Mouse (Mus musculus): ENCODE data around the gene Rap1b. TPM values are rescaled to one million over a fixed set of nuclear protein-coding genes. Genes with fewer than 3 reads are reported as not detected.

The Rap1b gene
- total RNA-seq, 1 experiment from 2014 or later: 126 TPM

DNA sequence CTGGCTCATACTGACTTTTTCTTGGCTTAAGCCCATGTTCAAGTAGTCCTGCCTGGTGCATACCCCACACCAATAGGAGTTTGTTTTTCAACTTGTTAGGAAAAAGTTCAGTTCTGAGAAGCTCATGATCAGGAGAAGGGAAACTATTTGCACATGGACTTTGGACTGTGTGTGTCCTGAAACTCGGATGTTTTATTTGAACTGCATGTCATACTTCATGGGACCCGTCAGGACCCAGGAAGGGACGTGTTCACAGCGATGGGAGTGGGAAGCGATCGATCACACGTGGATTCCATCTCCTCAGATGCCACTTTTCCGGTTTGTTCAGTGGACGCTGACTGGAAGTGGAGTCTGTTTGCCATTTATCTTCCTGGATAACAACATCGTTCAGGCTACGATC, 46.0 kb downstream of the Rap1b start:
- no peak for ATAC-seq (replicated peaks in 1 of 2; ENCODE audit: insufficient read depth in 1 of 2, low FRiP score in 2 of 2, low TSS enrichment in 1 of 2, low read depth in 1 of 2, poor library complexity in 2 of 2, severe bottlenecking in 2 of 2)

DNA sequence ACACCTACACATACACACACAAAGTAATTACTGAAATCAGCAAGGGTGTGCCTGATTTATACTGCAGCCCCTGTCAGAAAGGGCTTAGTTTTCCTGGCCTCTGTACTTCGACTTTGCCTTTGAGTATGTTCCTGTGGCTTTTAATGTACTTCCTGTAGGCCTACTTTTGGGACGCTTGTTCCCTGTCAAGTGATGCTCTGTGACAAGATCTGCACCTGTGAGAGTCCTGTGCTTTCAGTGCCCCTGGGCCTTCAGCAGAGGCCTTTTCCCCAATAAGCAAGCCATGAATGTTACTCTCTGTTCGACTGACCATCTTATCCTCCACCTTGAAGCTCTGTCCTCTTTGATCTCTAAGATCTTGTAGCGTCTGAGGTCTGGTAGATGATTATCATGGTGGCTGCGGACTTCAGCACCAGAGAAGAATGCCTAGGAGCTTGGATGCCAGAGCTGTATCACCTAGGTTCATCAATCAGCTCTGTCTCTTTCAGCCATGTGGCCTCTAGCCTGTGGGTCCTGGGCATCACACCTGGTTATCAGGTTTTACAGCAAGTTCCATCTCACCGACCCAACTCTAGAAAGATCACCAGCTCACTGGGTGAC, 47.3 kb downstream of the Rap1b start:
- ATAC-seq (replicated peaks in 1 of 2; ENCODE audit: insufficient read depth in 1 of 2, low FRiP score in 2 of 2, low TSS enrichment in 1 of 2, low read depth in 1 of 2, poor library complexity in 2 of 2, severe bottlenecking in 2 of 2): no peak

DNA sequence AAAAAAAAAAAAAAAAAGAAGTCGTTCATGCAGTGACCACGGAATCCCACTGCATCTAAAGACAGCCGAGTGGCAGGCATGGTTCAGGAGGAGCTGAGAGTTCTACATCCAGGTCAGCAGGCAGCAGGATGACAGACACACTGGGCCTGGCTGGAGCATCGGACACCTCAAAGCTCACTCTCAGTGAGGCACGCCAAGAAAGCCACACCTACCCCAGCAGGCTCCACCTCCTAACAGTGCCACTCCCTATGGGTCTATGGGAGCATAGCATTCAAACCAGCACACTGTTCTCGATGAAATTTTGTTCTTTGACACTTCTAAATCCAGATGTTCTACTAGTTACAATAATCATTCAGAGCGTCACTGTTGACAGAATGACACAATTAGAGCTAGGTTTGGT, 48.2 kb downstream of the Rap1b start:
- no peak for ATAC-seq (replicated peaks in 1 of 2; ENCODE audit: insufficient read depth in 1 of 2, low FRiP score in 2 of 2, low TSS enrichment in 1 of 2, low read depth in 1 of 2, poor library complexity in 2 of 2, severe bottlenecking in 2 of 2)

GRCm38 (mm10) chr10:117797106-117797505, 48.7 kb downstream of the Rap1b start:
- ATAC-seq (replicated peaks in 1 of 2; ENCODE audit: insufficient read depth in 1 of 2, low FRiP score in 2 of 2, low TSS enrichment in 1 of 2, low read depth in 1 of 2, poor library complexity in 2 of 2, severe bottlenecking in 2 of 2): no peak

DNA sequence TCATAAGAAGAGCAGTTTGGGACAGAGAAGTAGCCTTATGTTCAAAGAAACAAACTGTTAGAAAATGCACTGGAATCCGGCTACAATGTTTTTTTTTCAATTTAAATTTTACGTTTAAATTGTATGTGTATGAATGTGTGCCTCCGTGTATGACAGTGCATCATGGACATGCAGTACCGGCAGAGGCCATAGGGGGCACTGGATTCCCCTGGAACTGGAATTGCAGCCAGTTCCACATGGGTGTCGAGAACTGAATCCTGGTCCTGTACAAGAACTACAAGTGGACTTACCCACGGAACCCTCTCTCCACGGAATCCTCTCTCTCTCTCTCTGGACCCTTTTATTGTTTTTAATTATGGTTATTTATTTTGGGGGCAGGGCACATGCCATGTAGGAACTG, 49.7 kb downstream of the Rap1b start:
- ATAC-seq (replicated peaks in 1 of 2; ENCODE audit: insufficient read depth in 1 of 2, low FRiP score in 2 of 2, low TSS enrichment in 1 of 2, low read depth in 1 of 2, poor library complexity in 2 of 2, severe bottlenecking in 2 of 2): no peak

DNA sequence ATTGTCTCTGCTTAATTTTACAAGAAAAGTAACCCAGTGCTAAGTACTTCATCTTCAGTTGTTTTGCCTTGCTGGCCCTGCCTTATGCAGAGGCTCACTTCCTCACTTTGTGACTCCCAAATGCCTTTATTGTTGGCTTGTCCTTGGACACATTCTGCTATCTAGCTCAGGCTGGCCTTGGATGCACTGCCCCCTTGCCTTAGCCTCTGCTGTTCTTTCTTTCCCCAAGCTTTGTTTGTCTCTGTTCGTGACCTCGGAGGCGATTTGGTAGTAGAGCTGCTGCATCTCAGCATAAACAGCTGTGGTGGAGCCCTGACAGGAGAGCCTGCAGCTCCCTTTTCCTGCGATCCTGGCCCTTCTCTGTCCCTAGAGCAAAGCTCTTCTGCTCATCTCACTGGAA, 50.6 kb downstream of the Rap1b start:
- ATAC-seq (replicated peaks in 1 of 2; ENCODE audit: insufficient read depth in 1 of 2, low FRiP score in 2 of 2, low TSS enrichment in 1 of 2, low read depth in 1 of 2, poor library complexity in 2 of 2, severe bottlenecking in 2 of 2): no peak

GRCm38 (mm10) chr10:117793436-117794030, 52.3 kb downstream of the Rap1b start:
- no peak for ATAC-seq (replicated peaks in 1 of 2; ENCODE audit: insufficient read depth in 1 of 2, low FRiP score in 2 of 2, low TSS enrichment in 1 of 2, low read depth in 1 of 2, poor library complexity in 2 of 2, severe bottlenecking in 2 of 2)

DNA sequence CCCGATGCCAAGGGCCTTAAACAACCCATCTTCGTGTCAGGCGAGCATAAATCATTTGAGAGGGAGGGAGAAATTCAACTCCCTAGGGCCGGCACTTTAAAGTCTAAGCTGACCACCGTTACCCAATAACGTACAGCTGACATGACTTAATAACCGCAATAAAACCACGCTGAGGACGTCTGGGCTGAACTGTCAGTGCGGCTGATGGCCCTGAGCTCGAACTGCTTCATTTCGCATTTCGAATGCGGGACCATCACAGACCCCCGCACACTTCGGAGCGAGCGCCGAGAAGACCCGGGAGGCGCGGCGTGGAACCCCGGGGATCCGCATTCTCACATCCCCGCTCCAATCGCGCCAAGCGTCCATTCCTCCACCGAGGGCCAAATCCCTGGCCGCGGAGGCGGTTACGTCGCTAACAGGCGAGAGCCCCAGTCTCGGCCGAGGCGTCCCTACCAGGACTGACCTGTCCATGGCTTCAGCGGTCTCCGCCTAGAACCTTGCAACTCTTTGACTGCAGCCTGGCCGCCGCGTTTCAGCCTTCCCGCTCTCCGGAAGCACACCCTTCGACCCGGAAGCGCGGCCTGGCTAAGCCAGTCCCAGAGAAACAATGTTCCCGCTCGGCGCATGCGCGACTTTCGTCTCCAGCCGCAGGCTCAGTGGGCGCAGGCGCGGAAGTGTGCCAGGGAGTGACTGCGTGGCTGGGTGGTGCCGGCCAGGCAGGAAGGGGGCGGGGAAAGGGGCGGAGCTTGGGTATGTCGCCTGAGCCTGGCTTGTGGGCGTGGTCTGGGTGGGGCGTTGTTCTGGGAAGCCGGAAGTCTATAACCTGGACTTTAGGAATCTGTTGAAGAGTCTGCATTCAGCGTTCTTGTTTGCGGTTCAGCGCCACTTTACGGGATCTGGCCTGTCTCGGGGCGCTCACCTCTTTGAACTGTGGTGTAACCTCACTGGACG, 53.4 kb downstream of the Rap1b start, which contains the start of gene Nup107:
Nup107 (minus strand) TSS at position 565 of the 951 bp plus-strand sequence.
- peak; percentile 91 to 96 for ATAC-seq (replicated peaks in 1 of 2; ENCODE audit: insufficient read depth in 1 of 2, low FRiP score in 2 of 2, low TSS enrichment in 1 of 2, low read depth in 1 of 2, poor library complexity in 2 of 2, severe bottlenecking in 2 of 2)

DNA sequence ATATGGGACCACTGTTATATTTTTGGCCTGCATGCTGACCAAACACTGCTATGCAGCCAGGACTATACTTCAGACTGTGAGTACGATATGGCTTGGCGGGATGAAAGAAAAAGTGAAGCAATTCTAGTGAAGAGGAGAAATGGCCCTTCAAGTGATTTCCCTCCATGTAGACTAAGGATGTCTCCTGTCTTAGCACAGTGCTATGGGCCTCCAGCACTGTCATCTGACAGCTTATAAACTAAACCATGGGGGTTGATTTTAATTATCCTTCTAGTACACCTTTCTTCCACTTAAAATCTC, 54.7 kb downstream of the Rap1b start:
- no peak for ATAC-seq (replicated peaks in 1 of 2; ENCODE audit: insufficient read depth in 1 of 2, low FRiP score in 2 of 2, low TSS enrichment in 1 of 2, low read depth in 1 of 2, poor library complexity in 2 of 2, severe bottlenecking in 2 of 2)

DNA sequence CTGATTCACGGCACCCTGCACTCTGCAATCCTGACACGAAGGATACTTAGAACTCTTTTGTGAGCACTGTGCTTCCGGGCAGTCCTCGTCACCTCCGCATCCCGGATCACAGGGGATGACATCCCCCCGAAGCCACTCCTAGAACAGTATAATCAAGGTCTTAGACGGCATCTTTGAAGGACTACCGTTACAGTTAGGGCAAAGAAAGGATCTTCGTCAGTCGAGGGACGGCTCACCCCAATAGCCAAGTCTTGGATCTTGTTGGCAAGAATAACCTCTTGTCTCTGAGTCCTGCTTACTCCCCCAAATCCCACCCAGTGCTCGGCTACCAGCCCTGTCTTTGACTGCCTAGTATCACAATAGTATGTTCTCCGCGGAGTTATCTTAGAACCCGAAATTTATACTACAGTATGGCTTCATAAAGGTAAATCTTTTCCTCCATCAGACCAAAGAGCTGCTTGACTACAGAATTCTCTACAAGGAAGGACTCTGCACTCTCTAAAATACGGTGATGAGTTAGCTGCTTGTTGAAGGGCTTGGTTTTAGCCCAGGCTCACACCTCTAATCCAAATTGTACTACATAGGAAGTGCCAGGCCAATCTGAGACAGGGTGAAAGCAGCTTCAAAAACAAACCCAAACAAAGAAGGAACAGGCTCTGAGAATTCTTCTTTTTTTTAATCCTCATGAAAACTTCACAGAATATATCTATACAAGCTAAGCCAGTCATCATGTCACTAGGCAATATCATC, 55.2 kb downstream of the Rap1b start:
- no peak for ATAC-seq (replicated peaks in 1 of 2; ENCODE audit: insufficient read depth in 1 of 2, low FRiP score in 2 of 2, low TSS enrichment in 1 of 2, low read depth in 1 of 2, poor library complexity in 2 of 2, severe bottlenecking in 2 of 2)

DNA sequence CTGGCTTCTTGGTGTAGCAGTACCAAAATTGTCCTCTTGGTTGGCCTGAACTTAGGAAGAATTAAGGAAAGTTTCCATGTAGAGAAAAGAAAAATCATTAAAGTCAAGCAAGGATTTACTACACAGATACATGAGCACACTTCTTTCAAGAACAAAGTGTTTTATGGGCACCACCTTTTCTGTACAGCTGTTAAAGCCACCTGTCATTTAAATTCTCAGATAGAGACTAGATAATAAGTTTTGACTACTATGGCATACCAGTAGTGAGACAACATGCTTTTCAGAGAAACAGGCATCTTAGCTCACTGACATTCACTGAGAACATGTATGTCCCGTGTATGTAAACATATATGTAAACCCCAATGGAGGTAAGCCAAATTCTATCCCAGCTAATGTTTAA, 55.8 kb downstream of the Rap1b start:
- ATAC-seq (replicated peaks in 1 of 2; ENCODE audit: insufficient read depth in 1 of 2, low FRiP score in 2 of 2, low TSS enrichment in 1 of 2, low read depth in 1 of 2, poor library complexity in 2 of 2, severe bottlenecking in 2 of 2): no peak

DNA sequence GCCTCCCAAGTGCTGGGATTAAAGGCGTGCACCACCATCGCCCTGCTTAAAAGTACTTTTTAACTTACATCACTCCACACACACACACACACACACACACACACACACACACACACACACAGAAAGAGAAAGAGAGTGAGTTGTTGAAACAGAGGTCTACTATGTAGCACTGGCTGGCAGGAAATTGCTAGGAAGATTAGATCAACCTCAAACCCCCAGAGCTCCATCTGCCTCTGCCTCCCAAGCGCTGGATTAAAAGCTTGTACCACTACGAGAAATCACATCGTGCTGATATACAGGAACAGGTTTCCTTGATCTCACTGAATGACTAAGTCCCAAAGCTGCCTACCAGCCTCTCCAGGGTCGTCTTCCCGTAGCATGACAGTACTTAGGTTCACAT, 61.2 kb downstream of the Rap1b start:
- ATAC-seq (replicated peaks in 1 of 2; ENCODE audit: insufficient read depth in 1 of 2, low FRiP score in 2 of 2, low TSS enrichment in 1 of 2, low read depth in 1 of 2, poor library complexity in 2 of 2, severe bottlenecking in 2 of 2): no peak

GRCm38 (mm10) chr10:117783786-117784420, 61.9 kb downstream of the Rap1b start:
- no peak for ATAC-seq (replicated peaks in 1 of 2; ENCODE audit: insufficient read depth in 1 of 2, low FRiP score in 2 of 2, low TSS enrichment in 1 of 2, low read depth in 1 of 2, poor library complexity in 2 of 2, severe bottlenecking in 2 of 2)

GRCm38 (mm10) chr10:117782491-117783260, 63.2 kb downstream of the Rap1b start:
- ATAC-seq (replicated peaks in 1 of 2; ENCODE audit: insufficient read depth in 1 of 2, low FRiP score in 2 of 2, low TSS enrichment in 1 of 2, low read depth in 1 of 2, poor library complexity in 2 of 2, severe bottlenecking in 2 of 2): no peak

GRCm38 (mm10) chr10:117782056-117782455, 63.8 kb downstream of the Rap1b start:
- ATAC-seq (replicated peaks in 1 of 2; ENCODE audit: insufficient read depth in 1 of 2, low FRiP score in 2 of 2, low TSS enrichment in 1 of 2, low read depth in 1 of 2, poor library complexity in 2 of 2, severe bottlenecking in 2 of 2): no peak

GRCm38 (mm10) chr10:117781021-117781725, 64.7 kb downstream of the Rap1b start:
- ATAC-seq (replicated peaks in 1 of 2; ENCODE audit: insufficient read depth in 1 of 2, low FRiP score in 2 of 2, low TSS enrichment in 1 of 2, low read depth in 1 of 2, poor library complexity in 2 of 2, severe bottlenecking in 2 of 2): no peak
